Mouse (Mus musculus) MEL (cell line): ENCODE measurements at regions not wholly inside any gene's neighbourhood (a gene's known extent, or its start where the extent isn't known, plus 50 kb on each side); places are given as distances from the start of the nearest gene placed in this dataset.

Experiments used
- CHD1 ChIP-seq: IDR thresholded peaks from 2 replicates; pipeline ENCODE4 v1.6.1; 2012; ENCODE audit warnings: low read depth, mild to moderate bottlenecking, inconsistent platforms, low read length, improper control_type of control experiment
- CTCF ChIP-seq, 3 experiments: IDR thresholded peaks in 2 of 3; conservative IDR thresholded peaks in 1 of 3; 2 replicates each; pipeline ENCODE4 v1.5.1; 2011 to 2012; ENCODE audit warnings: low read length in 3 of 3, low read depth in 2 of 3, mild to moderate bottlenecking in 2 of 3, improper control_type of control experiment in 1 of 3, inconsistent platforms in 1 of 3, mixed read lengths in 1 of 3, moderate library complexity in 1 of 3; ENCODE audit not compliant: control insufficient read depth in 1 of 3, insufficient read depth in 1 of 3, poor library complexity in 1 of 3, severe bottlenecking in 1 of 3
- E2F4 ChIP-seq: IDR thresholded peaks from 2 replicates; pipeline ENCODE4 v1.6.1; 2011; ENCODE audit warnings: low read depth, low read length, improper control_type of control experiment, borderline replicate concordance
- ELF1 ChIP-seq: IDR thresholded peaks from 2 replicates; pipeline ENCODE4 v1.6.1; 2014; ENCODE audit warnings: low read depth, mild to moderate bottlenecking, inconsistent platforms, low read length, improper control_type of control experiment, moderate library complexity
- EP300 ChIP-seq, 2 experiments: IDR thresholded peaks; 2 replicates each; pipeline ENCODE4 v1.6.1; 2011; ENCODE audit warnings: improper control_type of control experiment in 2 of 2, low read length in 2 of 2, low read depth in 1 of 2, mild to moderate bottlenecking in 1 of 2
- GABPA ChIP-seq: IDR thresholded peaks from 2 replicates; pipeline ENCODE4 v1.6.1; 2012; ENCODE audit warnings: low read depth, mild to moderate bottlenecking, inconsistent platforms, low read length, improper control_type of control experiment, moderate library complexity
- MAZ ChIP-seq: IDR thresholded peaks from 2 replicates; pipeline ENCODE4 v1.6.1; 2012; ENCODE audit warnings: low read depth, mild to moderate bottlenecking, inconsistent platforms, low read length, improper control_type of control experiment
- MXI1 ChIP-seq: IDR thresholded peaks from 2 replicates; pipeline ENCODE4 v1.6.1; 2011; ENCODE audit warnings: mild to moderate bottlenecking, low read depth, low read length, improper control_type of control experiment
- SIN3A ChIP-seq: IDR thresholded peaks from 2 replicates; pipeline ENCODE4 v1.6.1; 2012; ENCODE audit warnings: low read length, improper control_type of control experiment, inconsistent platforms
- TBP ChIP-seq: IDR thresholded peaks from 2 replicates; pipeline ENCODE4 v1.8.0; 2011; ENCODE audit warnings: low read depth, low read length, improper control_type of control experiment
- TCF12 ChIP-seq: IDR thresholded peaks from 2 replicates; pipeline ENCODE4 v1.6.1; 2014; ENCODE audit warnings: low read depth, mild to moderate bottlenecking, inconsistent platforms, low read length, improper control_type of control experiment, moderate library complexity
- UBTF ChIP-seq: IDR thresholded peaks from 2 replicates; pipeline ENCODE4 v1.6.1; 2012; ENCODE audit warnings: low read depth, mild to moderate bottlenecking, inconsistent platforms, low read length, improper control_type of control experiment, moderate library complexity, borderline replicate concordance; ENCODE audit not compliant: insufficient read depth
- ZNF384 ChIP-seq: IDR thresholded peaks from 2 replicates; pipeline ENCODE4 v1.6.1; 2012; ENCODE audit warnings: low read depth, mild to moderate bottlenecking, inconsistent platforms, low read length, improper control_type of control experiment

DNA sequence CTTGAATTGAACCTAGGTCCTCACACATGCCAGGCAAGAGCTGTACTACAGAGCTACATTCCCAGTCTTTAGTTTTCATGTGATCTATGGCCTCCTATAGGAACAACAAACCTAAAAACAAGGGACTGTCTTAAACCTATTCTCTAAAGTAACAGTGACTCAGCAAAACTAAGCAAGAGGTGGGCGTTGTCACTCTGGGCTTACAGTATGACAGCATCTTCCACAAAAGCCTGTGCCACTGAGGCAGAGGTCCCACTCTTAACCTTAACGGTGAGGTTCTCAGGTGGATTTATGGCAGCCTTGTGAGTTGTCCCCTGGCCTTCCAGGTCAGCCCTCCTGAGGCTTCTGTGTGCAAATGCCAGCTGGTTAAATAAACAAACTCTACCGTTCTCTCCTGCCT lies 82.5 kb upstream of the Irx3 start:
- TF ChIP-seq CTCF (IDR thresholded peaks at IDR 0.05 in 2 of 3, conservative IDR thresholded peaks at IDR 0.05 in 1 of 3; ENCODE audit: control insufficient read depth in 1 of 3, insufficient read depth in 1 of 3, low read depth in 2 of 3, low read length in 3 of 3, poor library complexity in 1 of 3, severe bottlenecking in 1 of 3) (no peak), TCF12 (no peak), UBTF (no peak), GABPA (no peak), E2F4 (no peak), CHD1 (no peak), ELF1 (no peak), EP300 (IDR thresholded peaks at IDR 0.05; ENCODE audit: low read depth in 1 of 2, low read length in 2 of 2) (no peak), TBP (no peak), MXI1 (no peak), MAZ (no peak), SIN3A (no peak), ZNF384 (no peak)
